Mouse (Mus musculus): ENCODE results near the gene Vgll4.

DNA sequence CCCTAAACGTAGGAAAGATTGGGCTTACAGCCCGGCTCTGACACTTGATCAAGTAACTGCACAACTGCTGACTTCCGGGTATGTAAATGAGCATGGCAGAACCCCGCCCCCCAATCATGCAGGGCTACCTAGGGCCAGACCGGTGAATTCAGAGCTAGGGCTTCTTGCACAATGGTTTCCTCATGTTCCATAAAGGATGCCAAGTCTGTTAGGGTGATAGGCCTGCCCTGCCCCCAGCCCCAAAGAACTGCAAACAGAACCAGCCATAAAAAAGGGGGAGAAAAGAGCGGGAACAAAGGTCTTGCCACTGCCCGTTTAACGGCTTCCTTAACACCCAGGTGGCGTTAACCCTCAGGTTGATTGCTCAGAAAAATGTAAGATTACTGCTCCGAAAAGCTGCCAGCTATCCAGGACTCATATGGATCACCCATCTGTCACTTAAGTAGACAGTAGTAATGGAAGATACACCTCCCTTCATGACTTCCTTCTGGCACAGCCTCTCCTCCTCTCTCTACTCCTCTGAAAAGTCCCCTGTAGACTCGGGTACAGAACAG is 39.7 kb downstream of the Vgll4 start:
- TF ChIP-seq POLR2A (IDR thresholded peaks at IDR 0.05; ENCODE audit: extremely low read depth, insufficient read depth, low read length) (no peak), CTCF (IDR thresholded peaks at IDR 0.05; ENCODE audit: extremely low read depth, insufficient read depth, low read length) (no peak)

Measured in cortical plate, adult 2 months (tissue).